Mouse (Mus musculus) adrenal gland (tissue): Measurements from ENCODE around the gene Gm20911.
"Not testable (repeated sequence)": the region's sequence is repeated elsewhere in the genome, so short reads cannot be mapped to it uniquely, and the experiment has no call there.

Experiments
- intact Hi-C: fragments of 180-260 bp; cut with DNase I; formaldehyde crosslinking; loops from one replicate; pipeline ENCODE4 v1.15.1; 2025
- long read RNA-seq, 2 experiments: library from polyadenylated mRNA; unstranded; transcript quantifications; one replicate each; pipeline ENCODE4 v2.0.0; 2020; ENCODE audit warnings: borderline replicate concordance in 1 of 2; ENCODE audit not compliant: insufficient replicate concordance in 1 of 2

Gm20911 gene
- long read RNA-seq, experiment 1: 0 reads
- long read RNA-seq, experiment 2: 0 reads

DNA sequence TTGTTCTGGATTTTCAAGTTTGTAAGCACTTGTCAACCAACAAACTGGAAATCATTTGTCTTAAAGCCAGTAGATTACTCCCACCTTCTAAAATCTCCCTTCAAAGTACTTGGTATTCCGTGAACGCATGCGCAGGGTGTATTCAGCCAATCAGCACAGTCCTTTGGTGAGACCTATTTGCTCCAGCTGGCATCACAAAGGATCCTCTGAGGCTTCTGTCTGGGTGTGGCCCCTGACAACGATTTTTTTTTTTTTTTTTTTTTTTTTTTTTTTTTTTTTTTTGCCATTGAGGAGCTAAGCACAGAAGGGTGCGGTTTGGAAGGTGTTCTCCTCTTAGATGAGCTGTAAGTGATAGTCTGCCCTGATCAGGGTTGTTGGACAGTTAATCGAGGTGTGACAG lies at the start of gene Gm20911:
TSS of gene Gm20911 (plus strand) at position 301 of the 400 bp plus-strand sequence.
- intact Hi-C loops: not testable (repeated sequence)
